Comparison of ENCODE assay signal across 8 mouse cellular contexts in the genomic region with DNA sequence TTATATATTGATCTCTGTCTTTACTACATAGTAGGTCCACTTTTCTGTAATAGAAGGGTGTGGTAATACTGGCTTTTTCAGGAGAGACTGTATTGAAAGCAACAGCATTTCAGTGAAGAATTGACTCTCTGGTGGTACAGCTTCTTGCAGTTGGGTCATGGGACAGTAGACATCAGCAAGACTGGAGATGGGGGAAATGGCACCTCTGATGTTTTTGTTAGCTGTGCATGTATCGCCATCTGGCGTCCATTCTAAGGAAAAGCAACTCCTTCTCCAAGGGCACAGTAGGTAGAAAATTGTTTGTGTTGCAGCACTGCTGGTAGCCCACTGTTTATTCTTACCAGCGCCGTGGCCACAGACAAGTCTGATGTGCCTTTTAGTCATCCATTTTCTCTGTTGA. TPM values are rescaled to one million over a fixed set of nuclear protein-coding genes. Genes with fewer than 3 reads are reported as not detected.
DNase-seq lines count a peak whose midpoint lies in the region; ATAC-seq and TF ChIP-seq lines count a peak whose summit lies in the region.

No protein-coding gene starts in this region.

- WGBS in intestine, embryonic 16.5 days = 4% methylated on average over 4 of the region's 4 CpGs
- 13% methylated on average over 4 of the region's 4 CpGs for WGBS in limb, embryonic 10.5 days
- WGBS in midbrain, embryonic 14.5 days = 6% methylated on average over 4 of the region's 4 CpGs
- WGBS in stomach, embryonic 14.5 days = 6% methylated on average over 4 of the region's 4 CpGs

- H3K4me3 ChIP-seq in MEL (ENCODE audit: control insufficient read depth in 1 of 2, insufficient read depth in 1 of 2, low read depth in 2 of 2, low read length in 2 of 2) = no peak overlapping the region
- H3K4me3 ChIP-seq in intestine, embryonic 16.5 days (ENCODE audit: low read length) = no peak overlapping the region
- no peak overlapping the region for H3K4me3 ChIP-seq in limb, embryonic 10.5 days
- no peak overlapping the region for H3K4me3 ChIP-seq in midbrain, embryonic 14.5 days (replicated peaks; ENCODE audit: low read depth, low read length)
- H3K4me3 ChIP-seq in stomach, embryonic 14.5 days (ENCODE audit: low read depth, low read length) = no peak overlapping the region

- no peak overlapping the region for H3K4me2 ChIP-seq in intestine, embryonic 16.5 days (ENCODE audit: low read depth, low read length)
- no peak overlapping the region for H3K4me2 ChIP-seq in midbrain, embryonic 14.5 days (ENCODE audit: low read length)
- H3K4me2 ChIP-seq in stomach, embryonic 14.5 days (replicated peaks; ENCODE audit: low read depth, low read length) = no peak overlapping the region

- no peak for TF ChIP-seq EP300 in MEL (IDR thresholded peaks at IDR 0.05; ENCODE audit: low read depth in 1 of 2, low read length in 2 of 2)

- no peak for TF ChIP-seq POLR2A in MEL (IDR thresholded peaks at IDR 0.05; ENCODE audit: control insufficient read depth in 1 of 2, insufficient read depth in 1 of 2, low read depth in 1 of 2, low read length in 2 of 2, poor library complexity in 1 of 2)

- TF ChIP-seq RAD21 in MEL (IDR thresholded peaks at IDR 0.05; ENCODE audit: low read depth, low read length) = peak; percentile 98

- no peaks in the 10 kb centered on the region for H3K79me2 ChIP-seq in MEL (ENCODE audit: control insufficient read depth, insufficient read depth, low read length, poor library complexity)

- peak; percentile 90 for DNase-seq in 416B (ENCODE audit: low read depth)
- DNase-seq in MEL (ENCODE audit: low read depth, low spot score) = peak; percentile 89
- peak; percentile 55 for DNase-seq in cerebellum, adult 8-10 months
- peak; percentile 80 for DNase-seq in forelimb bud, embryonic 11.5 days (ENCODE audit: low read depth, low spot score)
- DNase-seq in limb, embryonic 10.5 days (ENCODE audit: low spot score) = peak; percentile 44
- peak; percentile 84 for DNase-seq in midbrain, embryonic 14.5 days

- TF ChIP-seq CTCF in MEL (IDR thresholded peaks at IDR 0.05 in 2 of 3, conservative IDR thresholded peaks at IDR 0.05 in 1 of 3; ENCODE audit: control insufficient read depth in 1 of 3, insufficient read depth in 1 of 3, low read depth in 2 of 3, low read length in 3 of 3, poor library complexity in 1 of 3, severe bottlenecking in 1 of 3) = peak; percentile 70 to 96 (median 86)

- peaks cover 2 to 4% of the 10 kb centered on the region in 2 experiments; a peak in 2 of 4 replicates for H3K4me1 ChIP-seq in MEL (ENCODE audit: control insufficient read depth in 1 of 2, insufficient read depth in 2 of 2, low read length in 2 of 2)
- H3K4me1 ChIP-seq in intestine, embryonic 16.5 days (ENCODE audit: control insufficient read depth, insufficient read depth, low read length) = 0 out of 2 replicates have a peak, but pooled peaks cover 3% of the 10 kb centered on the region
- H3K4me1 ChIP-seq in limb, embryonic 10.5 days = no peaks in the 10 kb centered on the region
- H3K4me1 ChIP-seq in midbrain, embryonic 14.5 days (ENCODE audit: control insufficient read depth, insufficient read depth, low read length) = no peaks in the 10 kb centered on the region
- no peaks in the 10 kb centered on the region for H3K4me1 ChIP-seq in stomach, embryonic 14.5 days (ENCODE audit: control insufficient read depth, insufficient read depth, low read length)

- no peaks in the 10 kb centered on the region for H3K27me3 ChIP-seq in MEL (ENCODE audit: control insufficient read depth in 1 of 2, insufficient read depth in 2 of 2, low read length in 2 of 2)
- no peaks in the 10 kb centered on the region for H3K27me3 ChIP-seq in intestine, embryonic 16.5 days (replicated peaks; ENCODE audit: control insufficient read depth, insufficient read depth, low read length)
- no peaks in the 10 kb centered on the region for H3K27me3 ChIP-seq in limb, embryonic 10.5 days (ENCODE audit: low read depth, poor library complexity, severe bottlenecking)
- no peaks in the 10 kb centered on the region for H3K27me3 ChIP-seq in midbrain, embryonic 14.5 days (ENCODE audit: control insufficient read depth, insufficient read depth, low read length)
- no peaks in the 10 kb centered on the region for H3K27me3 ChIP-seq in stomach, embryonic 14.5 days (ENCODE audit: control insufficient read depth, insufficient read depth, low read length)

- H3K27ac ChIP-seq in MEL (ENCODE audit: control insufficient read depth, low read depth, low read length) = no peak overlapping the region
- H3K27ac ChIP-seq in intestine, embryonic 16.5 days (ENCODE audit: low read length) = no peak overlapping the region
- no peak overlapping the region for H3K27ac ChIP-seq in limb, embryonic 10.5 days
- H3K27ac ChIP-seq in midbrain, embryonic 14.5 days (replicated peaks; ENCODE audit: low read depth, low read length) = no peak overlapping the region
- no peak overlapping the region for H3K27ac ChIP-seq in stomach, embryonic 14.5 days (ENCODE audit: low read length)

- H3K9me3 ChIP-seq in MEL (replicated peaks; ENCODE audit: insufficient read depth, low read length) = no peaks in the 10 kb centered on the region
- H3K9me3 ChIP-seq in intestine, embryonic 16.5 days (ENCODE audit: control insufficient read depth, low read length) = no peaks in the 10 kb centered on the region
- no peaks in the 10 kb centered on the region for H3K9me3 ChIP-seq in limb, embryonic 10.5 days (replicated peaks)
- no peaks in the 10 kb centered on the region for H3K9me3 ChIP-seq in midbrain, embryonic 14.5 days (ENCODE audit: control insufficient read depth, low read length)
- H3K9me3 ChIP-seq in stomach, embryonic 14.5 days (ENCODE audit: control insufficient read depth, low read depth, low read length) = no peaks in the 10 kb centered on the region

- H3K36me3 ChIP-seq in MEL (ENCODE audit: control insufficient read depth in 1 of 2, insufficient read depth in 2 of 2, low read length in 2 of 2) = peaks cover under 1 to 10% of the 10 kb centered on the region in 2 experiments
- no peaks in the 10 kb centered on the region for H3K36me3 ChIP-seq in intestine, embryonic 16.5 days (ENCODE audit: control insufficient read depth, insufficient read depth, low read length)
- no peaks in the 10 kb centered on the region for H3K36me3 ChIP-seq in limb, embryonic 10.5 days
- no peaks in the 10 kb centered on the region for H3K36me3 ChIP-seq in midbrain, embryonic 14.5 days (ENCODE audit: control insufficient read depth, insufficient read depth, low read length)
- no peaks in the 10 kb centered on the region for H3K36me3 ChIP-seq in stomach, embryonic 14.5 days (ENCODE audit: control insufficient read depth, insufficient read depth, low read length)

- no peak overlapping the region for H3K9ac ChIP-seq in MEL (ENCODE audit: control insufficient read depth, low read depth, low read length, poor library complexity, severe bottlenecking)
- no peak overlapping the region for H3K9ac ChIP-seq in intestine, embryonic 16.5 days (ENCODE audit: low read depth, low read length)
- no peak overlapping the region for H3K9ac ChIP-seq in midbrain, embryonic 14.5 days (replicated peaks; ENCODE audit: low read length)
- no peak overlapping the region for H3K9ac ChIP-seq in stomach, embryonic 14.5 days (replicated peaks; ENCODE audit: low read depth, low read length)

- ATAC-seq in intestine, embryonic 16.5 days = peak; percentile 38; the same call in 1 of the 2 replicates
- peak; percentile 74 for ATAC-seq in midbrain, embryonic 14.5 days (ENCODE audit: low FRiP score, low TSS enrichment)
- peak; percentile 69; the same call in 1 of the 2 replicates for ATAC-seq in stomach, embryonic 14.5 days (ENCODE audit: insufficient number of reproducible peaks, insufficient read depth, low FRiP score, low read depth)

TF ChIP-seq in MEL, 35 proteins besides CTCF, POLR2A, EP300 and RAD21:
- TF ChIP-seq ZKSCAN1 (IDR thresholded peaks at IDR 0.05; ENCODE audit: low read depth, low read length) (peak; percentile 66), MYC (IDR thresholded peaks at IDR 0.05; ENCODE audit: low read depth, low read length) (no peak), SMC3 (IDR thresholded peaks at IDR 0.05; ENCODE audit: low read depth, low read length) (peak; percentile 95), ZC3H11A (IDR thresholded peaks at IDR 0.05; ENCODE audit: low read depth, low read length) (peak; percentile 89)

RNA-seq across cellular contexts. Expression of gene Rrm1, which starts 24.1 kb away (rescaled TPM):
- 147 and 154 TPM in 2 replicates for total RNA-seq in MEL (2012; rRNA removed)
- polyA plus RNA-seq in MEL (2012; ENCODE audit: insufficient read depth in 1 of 2, insufficient read length in 2 of 2, low read depth in 1 of 2, low replicate concordance in 2 of 2, missing spikeins in 1 of 2) = 100 to 1,000 TPM in 1 of 2 experiments, not detected in 1; 228 TPM
- polyA plus RNA-seq in intestine, embryonic 16.5 days (2015; fragmentation: Nextera tagmentation; extraction: Ambion mirVana) = 106 and 120 TPM in 2 replicates
- 269 and 280 TPM in 2 replicates for polyA plus RNA-seq in limb, embryonic 10.5 days (2016; fragmentation: Nextera tagmentation; extraction: Ambion mirVana)
- polyA plus RNA-seq in midbrain, embryonic 14.5 days (2014; fragmentation: Nextera tagmentation; extraction: Ambion mirVana) = 36.2 and 65.9 TPM in 2 replicates
- 145 and 148 TPM in 2 replicates for polyA plus RNA-seq in stomach, embryonic 14.5 days (2014; fragmentation: Nextera tagmentation; extraction: Ambion mirVana)
